Mouse (Mus musculus) kidney, adult 2 months (tissue): ENCODE data around the gene Pspn. TPM values are rescaled to one million over a fixed set of nuclear protein-coding genes. Genes with fewer than 3 reads are reported as not detected.

Source experiments
- DNase-seq: peaks from one replicate; pipeline ENCODE4 v3.0.0; 2021
- H3K27ac ChIP-seq: fragments of 200-500 bp; 2 replicates; pipeline ENCODE4 v1.5.1; 2012; ENCODE audit warnings: low read depth, low read length, control low read depth, inconsistent platforms; ENCODE audit not compliant: insufficient read depth
- H3K27me3 ChIP-seq: fragments of 200-500 bp; replicated peaks from 2 replicates; pipeline ENCODE4 v1.6.1; 2012; ENCODE audit warnings: mild to moderate bottlenecking, moderate library complexity, low read length, inconsistent platforms; ENCODE audit not compliant: control insufficient read depth, insufficient read depth
- H3K36me3 ChIP-seq: fragments of 200-500 bp; 2 replicates; pipeline ENCODE4 v1.6.1; 2012; ENCODE audit warnings: mild to moderate bottlenecking, moderate library complexity, low read length, inconsistent platforms; ENCODE audit not compliant: control insufficient read depth, insufficient read depth
- H3K4me1 ChIP-seq: fragments of 200-500 bp; 2 replicates; pipeline ENCODE4 v1.6.1; 2011; ENCODE audit warnings: low read length; ENCODE audit not compliant: control insufficient read depth, insufficient read depth
- H3K4me3 ChIP-seq: fragments of 200-500 bp; 2 replicates; pipeline ENCODE4 v1.5.1; 2011; ENCODE audit warnings: mild to moderate bottlenecking, low read depth, low read length, control low read depth; ENCODE audit not compliant: insufficient read depth
- CTCF ChIP-seq: fragments of 200-500 bp; conservative IDR thresholded peaks from 2 replicates; pipeline ENCODE4 v1.5.1; 2011; ENCODE audit warnings: low read depth, mild to moderate bottlenecking, control low read depth, low read length, moderate library complexity, mixed read lengths; ENCODE audit not compliant: insufficient read depth, insufficient read length
- POLR2A ChIP-seq: fragments of 200-500 bp; IDR thresholded peaks from one replicate; pipeline ENCODE4 v1.6.1; 2011; ENCODE audit warnings: low read depth, low read length, control low read depth
- WGBS: fragments of 180-500 bp; shearing (Covaris S2); methylation state at CpG from one replicate; pipeline ENCODE4 v1.1.7; 2018; 5-methylcytosine and 5-hydroxymethylcytosine counted together
- polyA plus RNA-seq: library from polyadenylated mRNA; depleted of rRNA; stranded (reverse); fragments of >200 nt; gene quantifications from 2 replicates; pipeline ENCODE4 v1.2.3, GENCODE M21; 2012

Pspn gene
- polyA plus RNA-seq, 1 experiment, result not detected

DNA sequence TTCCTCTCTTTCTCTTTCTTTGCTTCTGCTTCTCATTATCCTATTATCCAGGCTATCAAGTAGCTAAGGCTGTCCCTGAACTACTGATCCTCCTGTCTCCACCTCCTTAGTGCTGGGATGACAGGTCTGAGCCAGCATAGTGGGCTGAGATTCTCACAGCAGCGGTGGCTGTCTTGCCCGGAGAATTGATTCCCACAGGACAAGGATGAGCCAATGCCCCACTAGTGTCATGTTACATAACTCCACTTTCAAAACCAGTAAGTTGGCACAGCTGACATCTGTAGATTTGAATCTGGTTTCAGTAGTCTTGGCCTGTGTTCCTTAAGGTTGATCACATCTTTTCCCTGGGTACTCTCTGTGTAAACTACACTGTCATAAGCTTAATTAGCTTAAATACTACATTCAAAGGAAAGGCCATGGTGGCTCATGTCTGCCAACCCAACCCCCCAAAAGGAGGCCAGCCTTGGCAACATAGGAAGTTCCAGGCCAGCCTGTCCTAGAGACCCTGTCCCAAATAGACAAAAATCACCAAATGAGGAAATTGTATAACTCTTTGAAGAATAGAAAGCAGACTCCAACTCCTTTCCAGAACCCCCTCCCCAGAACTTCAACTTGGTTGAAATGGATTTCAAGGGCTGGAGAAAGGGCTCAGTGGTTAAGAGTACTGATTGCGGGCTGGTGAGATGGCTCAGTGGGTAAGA lies 13.6 kb downstream of the Pspn start:
- H3K4me1 ChIP-seq, result peaks cover 4% of the 10 kb centered on the region; the same call in 1 of the 2 replicates
- no peaks in the 10 kb centered on the region for H3K36me3 ChIP-seq
- no peak overlapping the region for H3K27ac ChIP-seq
- WGBS, result 93% methylated on average over 3 of the region's 3 CpGs
- H3K4me3 ChIP-seq, result no peak overlapping the region
- H3K27me3 ChIP-seq, result no peaks in the 10 kb centered on the region
- TF ChIP-seq POLR2A (no peak), CTCF (no peak)
- no peak for DNase-seq

DNA sequence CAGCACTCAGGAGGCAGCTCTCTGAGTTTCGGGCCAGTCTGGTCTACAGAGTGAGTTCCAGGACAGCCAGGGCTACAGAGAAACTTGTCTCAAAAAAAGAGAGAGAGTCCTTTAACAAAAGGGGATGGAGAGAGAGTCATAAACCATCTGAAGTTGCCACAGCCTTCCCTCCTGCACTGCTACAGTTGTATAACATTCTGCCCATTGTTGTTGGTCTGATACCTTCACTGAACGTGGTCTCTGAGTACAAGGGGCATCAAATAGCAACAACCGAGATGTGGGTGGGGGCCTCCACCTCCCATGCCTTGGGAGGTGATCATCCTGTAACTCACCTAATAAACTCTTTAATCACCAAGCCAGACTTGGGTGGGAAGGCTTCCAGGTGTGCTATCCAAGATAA lies 14.2 kb downstream of the Pspn start:
- H3K36me3 ChIP-seq, result no peaks in the 10 kb centered on the region
- TF ChIP-seq POLR2A (no peak), CTCF (no peak)
- DNase-seq, result no peak
- no peaks in the 10 kb centered on the region for H3K4me1 ChIP-seq
- no peak overlapping the region for H3K27ac ChIP-seq
- H3K4me3 ChIP-seq, result no peak overlapping the region
- WGBS, result 68% methylated on average over 3 of the region's 3 CpGs
- H3K27me3 ChIP-seq, result no peaks in the 10 kb centered on the region

GRCm38 (mm10) chr17:56984886-56985285 lies 14.9 kb downstream of the Pspn start:
- H3K4me1 ChIP-seq, result no peaks in the 10 kb centered on the region
- H3K27me3 ChIP-seq, result no peaks in the 10 kb centered on the region
- DNase-seq, result peak; percentile 23
- TF ChIP-seq CTCF (no peak), POLR2A (no peak)
- H3K27ac ChIP-seq, result no peak overlapping the region
- H3K36me3 ChIP-seq, result no peaks in the 10 kb centered on the region
- no peak overlapping the region for H3K4me3 ChIP-seq
- WGBS, result 73% methylated on average over 9 of the region's 9 CpGs

GRCm38 (mm10) chr17:56982013-56982412 lies 17.8 kb downstream of the Pspn start, which contains the start of gene Acer1:
Gene Acer1, minus strand, starts transcription at chr17:56982126.
- Histone ChIP-seq H3K27me3 (no peaks in the 10 kb centered on the region), H3K4me1 (no peaks in the 10 kb centered on the region), H3K4me3 (no peak within 1 kb of the TSS), H3K36me3 (no peaks in the 10 kb centered on the region), H3K27ac (no peak within 1 kb of the TSS)
- 91% methylated on average over 5 of the region's 5 CpGs for WGBS
- DNase-seq, result no peak
- TF ChIP-seq CTCF (no peak), POLR2A (no peak)

DNA sequence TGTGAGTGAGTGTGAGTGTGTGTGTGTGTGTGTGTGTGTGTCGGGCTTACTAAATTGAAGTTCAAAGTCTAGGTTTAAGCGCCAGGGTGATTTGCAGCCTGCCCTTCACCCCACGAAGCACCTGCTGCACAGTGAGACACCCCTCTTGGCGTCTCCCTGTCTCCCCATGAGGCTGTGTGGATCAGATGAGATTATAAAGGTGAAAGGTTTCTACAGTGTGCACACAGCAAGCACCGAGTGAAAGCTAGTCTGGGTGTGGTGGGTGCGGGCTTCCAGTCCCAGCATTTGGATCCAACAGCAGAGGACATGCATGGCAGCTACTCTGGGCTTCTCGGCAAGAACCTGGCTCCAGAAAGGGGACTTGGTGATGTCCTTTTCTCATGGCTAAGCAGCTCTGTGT lies 18.8 kb downstream of the Pspn start:
- Histone ChIP-seq H3K27ac (no peak overlapping the region), H3K4me1 (no peaks in the 10 kb centered on the region), H3K27me3 (no peaks in the 10 kb centered on the region), H3K36me3 (no peaks in the 10 kb centered on the region), H3K4me3 (no peak overlapping the region)
- WGBS, result 51% methylated on average over 7 of the region's 7 CpGs
- no peak for TF ChIP-seq POLR2A
- no peak for TF ChIP-seq CTCF
- DNase-seq, result no peak

GRCm38 (mm10) chr17:56979524-56979923 lies 20.3 kb downstream of the Pspn start:
- Histone ChIP-seq H3K4me3 (no peak overlapping the region), H3K36me3 (no peaks in the 10 kb centered on the region), H3K4me1 (no peaks in the 10 kb centered on the region), H3K27ac (no peak overlapping the region), H3K27me3 (no peaks in the 10 kb centered on the region)
- DNase-seq, result no peak
- no peak for TF ChIP-seq POLR2A
- no peak for TF ChIP-seq CTCF
- WGBS, result 30% methylated on average over 7 of the region's 8 CpGs

- TF ChIP-seq CTCF, result no peak
- no peaks in the 10 kb centered on the region for H3K27me3 ChIP-seq
- 70% methylated on average over 8 of the region's 8 CpGs for WGBS
- H3K4me1 ChIP-seq, result no peaks in the 10 kb centered on the region
- H3K27ac ChIP-seq, result no peak overlapping the region
- H3K4me3 ChIP-seq, result no peak overlapping the region
- no peaks in the 10 kb centered on the region for H3K36me3 ChIP-seq
- no peak for DNase-seq
Observed at GRCm38 (mm10) chr17:56976531-56977390, 23.1 kb downstream of the Pspn start.
